Mouse (Mus musculus) activated CD4-positive, CD25-positive, alpha-beta regulatory T cell (primary cell): ENCODE measurements around the gene Cyp27b1. TPM values are rescaled to one million over a fixed set of nuclear protein-coding genes. Genes with fewer than 3 reads are reported as not detected.

ENCODE experiments used
- polyA plus RNA-seq, 2 experiments: library from polyadenylated mRNA; unstranded; fragments of 100-300 nt; shearing (Covaris generic); gene quantifications; one replicate each; pipeline ENCODE4 v1.2.1; 2017

The Cyp27b1 gene
- polyA plus RNA-seq: not detected

GRCm38 (mm10) chr10:127047954-127048353 lies at the start of gene Cyp27b1:
Gene Cyp27b1 (plus strand): TSS chr10:127048250.

DNA sequence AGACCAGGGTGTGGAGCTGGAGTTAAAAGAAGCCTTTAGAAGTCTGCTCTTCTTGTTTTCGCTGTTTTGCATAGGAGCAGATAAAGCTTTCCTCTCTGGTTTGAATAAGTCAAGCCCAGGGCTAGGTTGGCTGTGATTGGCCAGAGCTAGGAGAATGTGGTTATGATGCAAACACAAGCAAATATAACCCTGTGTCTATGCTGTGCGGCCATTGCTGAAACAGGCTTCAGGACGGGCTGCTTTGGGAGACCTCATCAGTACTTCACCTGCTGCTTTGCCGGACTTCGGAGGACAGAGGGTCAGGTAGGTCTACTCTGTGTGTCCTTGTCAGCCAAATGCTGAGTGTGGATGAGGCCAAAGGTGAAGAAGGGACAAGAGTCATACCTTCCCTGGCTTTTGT lies 47.5 kb upstream of the Cyp27b1 start, which contains the start of gene Avil:
TSS of gene Avil (plus strand) at position 181 of the 400 bp plus-strand sequence.

DNA sequence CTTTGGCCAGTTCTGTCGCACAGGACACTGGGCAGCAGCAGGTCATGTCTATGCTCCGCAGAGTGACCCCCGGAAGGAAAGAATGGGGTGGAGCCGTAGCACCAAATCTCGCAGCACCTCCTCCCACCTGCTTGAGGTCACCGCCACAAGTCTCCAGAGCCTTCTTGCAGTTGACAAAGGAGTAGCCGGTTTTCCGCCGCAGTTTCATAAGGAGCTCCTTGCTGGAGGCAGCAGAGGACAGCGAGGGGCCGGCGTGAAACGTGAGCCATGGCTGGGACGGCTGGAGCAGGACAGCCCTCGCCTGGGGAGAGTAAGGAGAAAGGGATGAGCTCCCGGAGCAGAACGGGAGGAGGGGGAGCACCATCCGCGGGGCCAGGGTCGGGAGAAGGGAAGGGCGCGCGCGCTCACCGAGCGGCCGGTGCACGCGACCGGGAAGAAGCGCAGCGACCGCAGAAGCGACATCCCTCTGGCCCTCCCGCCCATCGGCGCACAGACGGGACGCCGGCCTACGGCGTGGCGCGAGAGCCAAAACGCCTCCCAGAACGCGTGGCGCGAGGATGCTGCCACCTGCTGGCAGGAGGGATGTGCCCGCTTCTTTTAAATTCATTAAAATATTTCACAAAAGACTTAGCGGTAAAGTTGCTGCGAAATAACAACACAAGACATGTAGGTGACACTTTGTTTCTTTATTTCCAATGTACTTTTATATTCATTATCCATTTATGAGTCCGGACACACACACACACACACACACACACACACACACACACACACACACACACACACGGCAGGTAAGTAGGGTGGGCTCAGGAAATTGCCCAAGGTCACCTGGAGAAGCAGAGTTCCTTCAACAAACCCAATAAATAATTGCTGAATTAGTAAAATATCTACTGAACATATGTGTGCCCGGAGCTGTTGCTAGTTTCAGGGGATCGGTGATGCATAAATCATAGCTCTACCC lies 17.4 kb upstream of the Cyp27b1 start, which contains the start of gene Tsfm:
TSS of gene Tsfm (minus strand) at position 505 of the 961 bp plus-strand sequence.

DNA sequence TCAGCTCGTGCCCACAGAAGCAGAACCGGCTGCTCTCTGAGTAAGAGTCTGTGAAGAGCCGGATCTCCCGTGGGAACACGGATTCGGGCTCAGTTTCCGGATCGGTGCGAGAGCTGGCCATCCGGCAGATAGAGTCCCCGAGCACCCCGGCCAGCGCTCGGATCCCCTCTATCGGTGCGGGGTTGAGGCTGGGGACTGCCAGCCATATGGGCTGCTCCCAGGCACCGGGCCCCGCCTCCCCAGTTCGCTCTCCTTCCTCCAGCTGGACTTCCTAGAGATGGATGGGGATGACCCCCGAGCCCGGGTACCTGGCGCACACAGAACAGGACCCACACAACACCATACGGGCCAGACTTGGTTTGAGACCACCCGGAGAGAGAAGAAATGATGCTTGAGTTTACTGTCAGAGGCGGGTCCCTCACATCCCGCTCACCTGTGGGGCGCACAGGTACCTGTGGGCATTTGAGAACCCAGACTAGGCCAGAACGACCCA lies 6.7 kb upstream of the Cyp27b1 start, which contains the start of the genes Mettl1 and Eef1akmt3:
TSS of gene Mettl1 (plus strand) at position 141 of the 493 bp plus-strand sequence.
TSS of gene Eef1akmt3 (minus strand) at position 240 of the 493 bp plus-strand sequence.

DNA sequence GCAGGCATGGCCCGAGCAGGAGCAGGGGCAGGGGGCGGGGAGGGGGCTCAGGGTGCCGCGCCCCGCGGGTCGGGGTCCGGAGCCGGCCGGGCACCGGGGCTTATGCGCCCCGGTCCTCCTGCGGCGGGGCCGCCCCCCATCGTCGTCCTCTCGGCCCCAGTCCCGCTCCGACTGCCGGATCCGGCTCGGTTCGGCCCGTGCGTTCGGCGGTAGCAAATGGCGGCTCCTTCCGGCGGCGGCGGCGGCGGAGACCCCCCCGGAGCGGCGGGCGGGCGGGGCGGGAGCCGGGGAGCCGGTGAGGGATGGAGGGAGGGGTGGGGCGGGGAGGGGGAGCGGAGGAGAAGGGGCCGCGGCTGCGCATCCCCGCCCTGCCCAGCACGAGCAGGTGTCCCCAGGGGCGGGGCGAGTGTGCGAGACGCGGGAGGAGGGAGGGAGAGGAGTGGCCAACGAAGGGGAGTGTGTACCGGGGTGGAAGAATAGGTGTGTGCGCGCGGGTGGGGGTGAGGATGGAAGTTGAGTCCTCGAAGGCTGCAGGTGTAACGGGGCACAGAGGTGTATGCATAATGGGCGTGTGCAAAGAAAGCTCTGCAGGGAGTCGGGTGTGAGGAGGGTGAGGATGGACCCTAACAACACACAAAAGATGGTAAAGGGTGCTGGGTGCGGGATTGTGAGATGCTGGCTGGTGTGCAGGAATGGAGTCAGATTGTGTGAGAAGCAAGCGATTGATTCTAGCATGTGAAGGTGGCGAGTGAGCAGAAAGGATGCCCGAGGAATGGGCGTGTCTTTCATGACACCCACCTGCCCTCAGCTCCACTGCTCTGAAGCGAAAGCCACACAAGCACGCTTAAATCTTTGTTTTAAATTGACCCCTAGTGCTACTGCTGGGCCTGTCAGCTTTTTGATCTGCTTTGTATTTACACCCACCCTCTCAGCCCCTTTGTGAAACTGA lies 12.2 kb downstream of the Cyp27b1 start, which contains the start of gene March9:
TSS of gene March9 (minus strand) at position 217 of the 949 bp plus-strand sequence.

GRCm38 (mm10) chr10:127063239-127063872 lies 15.3 kb downstream of the Cyp27b1 start, which contains the start of gene Cdk4:
Gene Cdk4 (plus strand): TSS chr10:127063534.

GRCm38 (mm10) chr10:127070190-127071121 lies 22.4 kb downstream of the Cyp27b1 start, which contains the start of gene Tspan31:
Gene Tspan31 (minus strand): TSS chr10:127070264.

DNA sequence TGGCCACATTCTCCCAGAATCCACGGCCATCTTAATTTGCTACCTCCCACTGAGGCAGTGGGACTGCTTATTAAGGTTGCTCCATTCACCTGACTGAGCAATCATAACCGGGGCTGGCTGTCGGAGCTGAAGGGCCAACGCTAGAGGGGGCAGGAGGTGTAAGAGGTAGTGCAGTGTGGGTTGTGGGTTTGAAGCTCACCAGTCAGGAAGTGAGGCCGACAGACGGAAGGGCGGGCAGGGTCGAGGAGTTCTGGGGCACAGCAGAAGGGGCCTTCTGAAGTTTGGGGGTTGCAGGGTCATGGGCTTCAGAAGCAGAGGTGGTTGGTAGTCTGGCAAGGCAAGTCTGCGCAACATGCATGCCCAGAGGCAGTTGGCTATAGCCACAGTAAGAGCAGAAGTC lies 27.0 kb downstream of the Cyp27b1 start, which contains the start of gene Agap2:
TSS of gene Agap2 (plus strand) at position 205 of the 400 bp plus-strand sequence.

Other genes with a start within 250 kb of the Cyp27b1 start
- gene Atp23, start 146.9 kb upstream of the Cyp27b1 start, polyA plus RNA-seq: 10 to 100 TPM; 16.9 to 19.5 TPM
- gene Ctdsp2, start 69.5 kb upstream of the Cyp27b1 start, polyA plus RNA-seq: 10 to 100 TPM; 28.5 to 35.2 TPM
- under 1 TPM; 0.21 to 0.35 TPM for gene Avil, start 47.5 kb upstream of the Cyp27b1 start, polyA plus RNA-seq
- 10 to 100 TPM; 48.9 to 53.1 TPM for gene Tsfm, start 17.4 kb upstream of the Cyp27b1 start, polyA plus RNA-seq
- 10 to 100 TPM; 13.3 to 24.3 TPM for gene Mettl1, start 6.8 kb upstream of the Cyp27b1 start, polyA plus RNA-seq
- under 1 TPM in 1 of 2 experiments, not detected in 1; 0.17 TPM for gene Eef1akmt3, start 6.7 kb upstream of the Cyp27b1 start, polyA plus RNA-seq
- gene March9, start 11.9 kb downstream of the Cyp27b1 start, polyA plus RNA-seq: 1 to 10 TPM; 1.2 to 2.0 TPM
- gene Cdk4, start 15.3 kb downstream of the Cyp27b1 start, polyA plus RNA-seq: 100 to 1,000 TPM; 274 to 361 TPM
- gene Tspan31, start 22.0 kb downstream of the Cyp27b1 start, polyA plus RNA-seq: 10 to 100 TPM; 75.9 to 85.8 TPM
- 10 to 100 TPM; 26.8 to 27.8 TPM for gene Agap2, start 27.0 kb downstream of the Cyp27b1 start, polyA plus RNA-seq
- gene Os9, start 72.9 kb downstream of the Cyp27b1 start, polyA plus RNA-seq: 100 to 1,000 TPM in 1 of 2 experiments, 10 to 100 TPM in 1; 79.4 to 157 TPM
- 100 to 1,000 TPM; 428 to 622 TPM for gene B4galnt1, start 117.0 kb downstream of the Cyp27b1 start, polyA plus RNA-seq
- 1 to 10 TPM; 3.8 to 5.6 TPM for gene Slc26a10, start 132.4 kb downstream of the Cyp27b1 start, polyA plus RNA-seq
- under 1 TPM; 0.39 to 0.73 TPM for gene Arhgef25, start 141.8 kb downstream of the Cyp27b1 start, polyA plus RNA-seq
- 100 to 1,000 TPM in 1 of 2 experiments, 10 to 100 TPM in 1; 75.0 to 110 TPM for gene Dtx3, start 147.5 kb downstream of the Cyp27b1 start, polyA plus RNA-seq
- gene Pip4k2c, start 163.3 kb downstream of the Cyp27b1 start, polyA plus RNA-seq: 10 to 100 TPM; 25.1 to 33.8 TPM
- under 1 TPM; 0.24 to 0.41 TPM for gene Kif5a, start 215.1 kb downstream of the Cyp27b1 start, polyA plus RNA-seq
- gene Dctn2, start 218.1 kb downstream of the Cyp27b1 start, polyA plus RNA-seq: 100 to 1,000 TPM; 105 to 114 TPM
- gene Mbd6, start 240.8 kb downstream of the Cyp27b1 start, polyA plus RNA-seq: 10 to 100 TPM; 11.3 to 15.3 TPM